Mouse (Mus musculus): ENCODE results near the gene Utrn.

Gene Utrn

GRCm38 (mm10) chr10:12579048-12579447 lies 290.1 kb downstream of the Utrn start:
- DNase-seq: no peak

DNA sequence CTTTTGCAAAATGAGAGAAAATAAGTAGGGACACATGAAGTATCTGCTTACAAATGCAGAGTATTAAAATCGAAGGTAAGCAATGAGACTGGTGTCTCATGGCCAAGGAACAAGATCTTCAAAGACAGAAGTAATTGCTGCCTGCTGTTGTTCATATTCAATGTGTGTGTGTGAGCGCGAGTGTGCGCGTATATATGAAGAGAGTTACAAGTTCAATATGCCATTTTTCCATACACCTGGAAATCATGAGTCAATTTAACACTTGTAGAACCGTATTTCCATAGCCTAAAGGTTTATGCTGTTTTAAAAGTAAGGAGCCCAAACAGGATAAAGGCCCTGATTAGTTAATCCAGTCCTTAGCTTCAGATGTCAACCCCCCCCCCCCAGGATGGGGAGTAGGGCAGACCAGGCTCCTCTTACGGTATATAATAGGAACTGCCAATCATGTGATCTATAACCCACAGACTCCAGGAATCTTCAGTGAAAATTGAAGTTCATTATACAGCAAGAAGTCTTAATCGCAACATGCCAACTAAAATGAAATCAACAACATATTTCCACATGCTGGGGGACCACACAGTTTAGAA lies 293.2 kb downstream of the Utrn start:
- no peak for DNase-seq

DNA sequence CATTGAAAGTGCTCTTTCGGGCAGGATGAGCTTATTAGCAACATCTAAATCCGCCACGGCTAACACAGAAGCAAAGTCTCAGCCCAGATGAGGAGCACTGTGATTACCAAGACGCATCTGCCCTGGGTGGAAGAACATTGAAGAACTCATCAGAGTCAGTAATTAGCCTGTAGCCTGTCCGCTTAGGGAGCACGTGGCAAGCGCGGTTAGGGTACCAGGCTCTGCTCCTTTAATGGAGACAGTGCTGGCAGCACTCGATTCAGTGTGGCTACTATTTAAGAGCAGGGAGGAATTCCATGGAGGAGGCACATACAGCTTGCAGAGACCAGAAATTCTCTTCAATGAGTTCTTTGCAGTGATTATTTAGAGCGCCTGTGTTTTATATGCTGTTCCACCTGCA lies 294.4 kb downstream of the Utrn start:
- no peak for DNase-seq

DNA sequence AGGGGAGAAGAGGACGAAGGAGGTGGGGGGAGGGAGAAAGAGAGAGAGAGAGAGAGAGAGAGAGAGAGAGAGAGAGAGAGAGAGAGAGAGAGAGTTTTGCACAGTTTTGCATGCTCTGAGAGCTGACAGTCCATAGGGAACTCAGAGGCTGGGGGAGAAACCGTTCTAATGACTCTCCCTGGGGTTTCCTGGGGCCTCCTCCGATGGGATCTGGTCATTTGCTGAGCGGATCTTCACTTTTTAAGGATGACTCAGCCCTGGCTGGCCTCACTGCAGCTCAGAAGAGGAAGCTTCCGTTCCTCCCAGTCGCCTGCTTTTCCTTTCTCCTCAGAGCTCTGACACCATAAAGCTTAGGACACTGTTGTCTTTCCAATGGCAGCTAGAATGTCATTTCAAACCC lies 295.6 kb downstream of the Utrn start:
- DNase-seq: no peak

DNA sequence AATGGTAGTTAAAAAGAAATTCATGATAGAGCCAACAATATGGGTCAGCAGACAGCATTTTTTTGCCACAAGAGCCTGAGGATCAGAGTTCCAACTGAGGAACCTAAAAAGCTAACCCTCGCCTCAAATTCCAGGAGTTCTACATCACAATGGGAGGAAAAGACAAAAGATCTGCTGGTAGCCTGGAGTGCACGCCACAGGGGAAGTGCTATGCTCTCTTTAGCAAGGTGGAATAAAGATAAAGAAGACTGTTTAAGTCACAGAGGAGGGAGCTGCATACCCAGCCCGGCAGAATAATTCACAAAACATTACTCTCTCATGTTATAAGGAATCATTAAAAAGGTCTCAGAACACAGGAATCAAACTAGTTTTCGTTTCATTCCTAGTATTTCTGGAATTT lies 296.4 kb downstream of the Utrn start:
- no peak for DNase-seq

GRCm38 (mm10) chr10:12564425-12564824 lies 304.7 kb downstream of the Utrn start:
- DNase-seq: no peak

DNA sequence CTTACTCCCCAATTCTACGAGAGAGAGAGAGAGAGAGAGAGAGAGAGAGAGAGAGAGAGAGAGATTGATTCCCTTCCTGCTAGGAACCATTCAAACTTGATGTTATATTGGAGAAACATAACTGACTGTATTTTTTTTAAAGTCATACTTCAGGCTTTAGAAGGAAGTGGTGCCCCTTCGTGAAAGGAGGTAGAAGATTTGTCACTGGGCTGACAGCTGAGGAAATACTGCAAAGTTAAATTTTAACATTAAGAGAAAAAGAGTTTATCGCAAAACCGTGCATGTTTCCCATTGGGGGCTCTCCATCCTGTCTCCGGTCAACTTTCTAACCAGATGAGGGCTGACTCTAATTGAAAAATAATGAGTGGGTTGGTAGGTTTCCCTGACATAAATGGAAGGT lies 310.4 kb downstream of the Utrn start:
- no peak for DNase-seq

- no peak for DNase-seq
Measured at GRCm38 (mm10) chr10:12554090-12554718, 315.0 kb downstream of the Utrn start.

- no peak for DNase-seq
Measured at GRCm38 (mm10) chr10:12552890-12553278, 316.3 kb downstream of the Utrn start.

DNA sequence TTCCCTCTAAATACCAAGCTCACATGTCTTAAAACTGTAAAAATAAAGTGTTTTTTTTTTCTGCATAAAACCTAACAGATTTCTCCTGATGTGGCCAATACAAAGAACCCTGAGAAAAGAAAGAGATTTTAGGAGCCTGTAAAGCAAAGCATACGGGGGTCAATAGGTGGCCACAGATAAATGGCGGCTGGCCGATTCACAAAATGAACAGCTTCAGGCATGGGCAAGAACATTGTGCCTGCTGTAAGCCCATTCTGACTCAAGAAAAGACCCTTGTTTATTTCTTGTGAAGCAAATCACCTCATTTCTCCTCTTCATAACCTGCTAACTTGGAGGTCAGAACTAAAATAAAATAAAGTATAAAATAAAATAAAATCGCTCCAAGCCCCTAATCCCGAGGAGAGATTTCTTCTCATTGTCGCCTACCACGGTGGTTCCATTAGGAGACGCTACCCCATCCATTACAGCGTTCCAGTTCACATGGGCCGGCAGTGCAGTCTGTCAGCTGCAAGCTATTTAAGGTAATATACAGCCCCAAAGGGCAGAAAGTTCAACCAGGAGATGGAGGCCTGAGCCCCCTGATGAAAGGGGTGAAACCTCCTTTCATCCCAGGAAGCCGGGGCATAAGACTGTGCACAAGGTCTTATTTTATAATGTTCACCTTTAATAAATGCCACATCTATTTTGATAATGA lies 316.8 kb downstream of the Utrn start:
- DNase-seq: no peak

- no peak for DNase-seq
Measured at GRCm38 (mm10) chr10:12551735-12552134, 317.4 kb downstream of the Utrn start.

GRCm38 (mm10) chr10:12549945-12550540 lies 319.1 kb downstream of the Utrn start:
- peak in 1 of 2 experiments; percentile 32 for DNase-seq

DNA sequence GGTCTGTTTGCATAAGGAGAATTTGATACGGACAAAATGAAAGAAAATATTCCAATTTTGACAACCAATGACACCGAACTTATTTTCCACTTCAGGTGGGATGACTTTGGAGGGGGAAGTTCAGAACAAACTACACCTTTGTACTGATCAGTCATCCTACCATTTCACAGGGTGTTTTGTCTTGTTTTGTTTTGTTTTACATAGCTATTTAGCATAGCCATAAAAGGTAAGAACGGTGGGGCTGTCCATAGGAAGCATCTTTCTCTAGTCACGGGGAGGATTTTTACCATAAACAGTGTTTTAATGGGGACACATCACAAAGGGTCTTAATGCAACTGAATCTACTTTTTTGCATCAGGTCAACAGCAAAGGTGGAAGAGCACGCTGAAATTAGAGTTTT lies 319.9 kb downstream of the Utrn start:
- no peak for DNase-seq

GRCm38 (mm10) chr10:12548616-12549084 lies 320.5 kb downstream of the Utrn start:
- DNase-seq: no peak

- no peak for DNase-seq
Measured at GRCm38 (mm10) chr10:12547037-12547625, 322.0 kb downstream of the Utrn start.

- DNase-seq: no peak
Measured at GRCm38 (mm10) chr10:12545440-12545839, 323.7 kb downstream of the Utrn start.

DNA sequence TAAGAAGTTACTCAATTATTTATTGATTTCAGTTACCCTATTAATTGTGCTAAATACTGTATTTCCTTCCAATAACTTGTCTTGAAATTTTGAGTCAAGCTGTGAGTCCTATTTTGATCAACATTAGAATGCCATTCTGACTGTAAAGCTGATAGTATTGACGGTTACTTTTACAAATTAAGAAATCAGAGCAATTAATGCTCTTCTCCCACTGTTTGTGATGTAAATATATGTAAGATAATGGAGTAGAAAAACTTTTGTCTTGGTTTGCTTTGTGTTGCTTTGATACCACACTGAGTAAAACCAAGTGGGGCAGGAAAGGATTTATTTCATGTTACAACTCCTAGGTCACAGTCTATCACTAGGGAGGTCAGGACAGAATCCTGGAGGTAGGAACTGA lies 327.4 kb downstream of the Utrn start:
- DNase-seq: no peak

- no peak for DNase-seq
Measured at GRCm38 (mm10) chr10:12535272-12535671, 333.9 kb downstream of the Utrn start.

DNA sequence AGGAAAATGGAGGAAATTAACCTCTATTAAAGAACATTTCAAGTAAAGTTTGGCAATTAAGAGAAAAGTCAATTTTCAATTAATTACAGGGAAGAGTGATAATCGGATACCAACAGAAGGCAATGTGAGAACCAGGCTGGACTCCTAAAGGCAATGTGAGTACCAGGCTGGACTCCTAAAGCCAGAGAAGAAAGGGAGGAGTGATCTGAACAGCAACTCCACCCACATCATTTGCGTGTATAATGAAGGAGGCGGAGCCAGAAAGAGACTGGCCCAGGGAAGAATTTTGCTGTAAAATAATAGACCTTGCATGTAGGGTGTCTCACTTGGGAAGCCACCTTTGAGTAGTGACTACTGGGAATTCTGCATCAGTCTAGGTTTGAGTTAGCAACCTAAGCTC lies 334.4 kb downstream of the Utrn start:
- DNase-seq: no peak

DNA sequence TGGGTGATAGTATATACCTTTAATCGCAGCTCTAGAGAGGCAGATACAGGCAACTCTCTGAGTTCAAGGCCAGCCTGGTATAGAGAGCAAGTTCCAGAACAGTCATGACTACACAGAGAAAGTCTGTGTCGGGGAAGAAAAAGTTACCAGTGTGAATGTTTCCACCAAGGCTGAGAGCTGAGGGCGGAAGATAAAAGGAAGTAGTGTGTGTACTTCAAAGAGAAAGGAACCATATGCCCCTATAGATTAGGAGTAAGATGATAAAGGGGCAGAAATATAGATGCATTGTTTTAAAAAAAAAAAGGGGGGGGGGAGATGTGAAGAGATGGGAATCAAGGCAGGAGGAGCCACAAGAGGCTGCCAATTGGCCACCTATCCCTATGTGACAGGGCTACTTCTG lies 334.9 kb downstream of the Utrn start:
- no peak for DNase-seq

- DNase-seq: no peak
Measured at GRCm38 (mm10) chr10:12522078-12522477, 347.1 kb downstream of the Utrn start.

DNA sequence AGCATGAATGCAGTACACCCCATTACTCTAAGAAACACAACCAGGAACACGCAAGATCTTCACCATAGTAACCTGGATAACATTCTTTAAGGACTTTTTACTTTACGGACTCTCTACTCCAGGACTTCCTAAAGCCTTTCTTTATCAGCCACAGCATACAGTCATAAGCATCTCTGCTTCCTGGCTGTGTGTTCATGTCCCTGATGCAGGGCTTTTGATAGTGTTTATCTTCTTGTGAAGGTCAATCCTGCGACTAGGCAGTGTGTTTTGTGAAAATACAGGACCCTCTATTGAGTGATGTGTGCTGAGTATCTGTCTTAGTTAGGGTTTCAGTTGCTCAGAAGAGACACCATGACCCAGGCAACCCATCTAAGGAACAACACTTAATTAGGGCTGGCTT lies 351.0 kb downstream of the Utrn start:
- DNase-seq: no peak

DNA sequence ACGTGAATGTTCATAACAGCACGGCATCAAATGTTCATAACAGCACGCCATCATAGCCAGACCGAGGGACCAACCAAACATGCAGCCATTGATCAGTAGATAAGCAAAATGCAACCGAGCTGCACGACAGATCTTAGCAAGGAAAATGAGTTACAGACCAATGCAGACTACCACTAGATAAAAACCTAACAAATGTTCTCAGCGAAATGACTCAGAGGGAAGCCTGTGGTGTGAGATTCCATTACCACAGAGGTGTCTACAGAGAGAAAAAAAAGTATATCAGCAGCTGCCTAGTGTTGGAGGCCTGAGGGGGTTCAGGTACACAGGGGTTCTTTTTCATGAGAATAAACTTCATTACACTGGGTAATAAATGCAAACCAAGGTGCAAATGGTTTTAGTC lies 363.6 kb downstream of the Utrn start:
- no peak for DNase-seq

DNA sequence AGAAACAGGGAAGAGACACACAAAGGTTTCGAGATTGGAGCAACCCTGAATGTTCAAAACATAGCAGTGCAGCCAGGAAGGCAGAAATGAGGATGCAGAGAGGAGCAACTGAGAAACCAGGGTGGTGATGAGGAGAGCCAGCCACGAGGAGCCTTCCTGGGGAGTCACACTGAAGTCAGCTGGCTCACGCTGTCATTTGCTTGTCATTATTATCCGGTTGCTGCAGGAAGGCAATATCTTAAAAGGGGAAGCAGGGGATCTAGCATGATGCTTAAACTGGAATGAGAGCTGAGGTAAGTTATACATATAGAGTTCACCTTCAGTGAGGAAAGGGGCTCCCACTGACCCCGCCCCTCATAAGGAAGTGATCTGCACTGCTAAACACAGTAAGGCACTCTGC lies 368.7 kb downstream of the Utrn start:
- DNase-seq: no peak

Measured in cerebellum, postnatal 25 days (tissue).